Mouse (Mus musculus) hindbrain, embryonic 10.5 days (tissue): ENCODE data around the gene Glg1. TPM values are rescaled to one million over a fixed set of nuclear protein-coding genes. Genes with fewer than 3 reads are reported as not detected.

Source experiments
- DNase-seq: peaks from one replicate; pipeline ENCODE4 v3.0.0-alpha.2; 2017; ENCODE audit warnings: low spot score
- H3K27ac ChIP-seq: fragments of 300-500 bp; sonication (generic); 2 replicates; pipeline ENCODE4 v1.5.1; 2016; ENCODE audit warnings: mild to moderate bottlenecking, moderate library complexity
- H3K27me3 ChIP-seq: fragments of 300-500 bp; sonication (generic); 2 replicates; pipeline ENCODE4 v1.6.1; 2016; ENCODE audit warnings: mild to moderate bottlenecking; ENCODE audit not compliant: poor library complexity, insufficient read depth, severe bottlenecking
- H3K36me3 ChIP-seq: fragments of 300-500 bp; sonication (generic); 2 replicates; pipeline ENCODE4 v1.6.1; 2016; ENCODE audit warnings: mild to moderate bottlenecking, moderate library complexity
- H3K4me1 ChIP-seq: fragments of 300-500 bp; sonication (generic); replicated peaks from 2 replicates; pipeline ENCODE4 v1.6.1; 2016; ENCODE audit warnings: mild to moderate bottlenecking
- H3K4me3 ChIP-seq: fragments of 300-500 bp; sonication (generic); 2 replicates; pipeline ENCODE4 v1.5.1; 2016; ENCODE audit warnings: mild to moderate bottlenecking, moderate library complexity
- H3K9me3 ChIP-seq: fragments of 300-500 bp; sonication (generic); 2 replicates; pipeline ENCODE4 v1.6.1; 2016; ENCODE audit warnings: mild to moderate bottlenecking, moderate library complexity
- WGBS: fragments of 180-500 bp; shearing (Covaris S2); methylation state at CpG from one replicate; pipeline ENCODE4 v1.1.7; 2016; 5-methylcytosine and 5-hydroxymethylcytosine counted together
- polyA plus RNA-seq: library from polyadenylated mRNA; unstranded; fragments of >200 nt; fragmentation: Nextera tagmentation; extraction: Ambion mirVana; gene quantifications from 2 replicates; pipeline ENCODE4 v1.2.1, GENCODE M21; 2016

Gene Glg1
- polyA plus RNA-seq, 1 experiment from 2014 or later: 62.3 TPM

DNA sequence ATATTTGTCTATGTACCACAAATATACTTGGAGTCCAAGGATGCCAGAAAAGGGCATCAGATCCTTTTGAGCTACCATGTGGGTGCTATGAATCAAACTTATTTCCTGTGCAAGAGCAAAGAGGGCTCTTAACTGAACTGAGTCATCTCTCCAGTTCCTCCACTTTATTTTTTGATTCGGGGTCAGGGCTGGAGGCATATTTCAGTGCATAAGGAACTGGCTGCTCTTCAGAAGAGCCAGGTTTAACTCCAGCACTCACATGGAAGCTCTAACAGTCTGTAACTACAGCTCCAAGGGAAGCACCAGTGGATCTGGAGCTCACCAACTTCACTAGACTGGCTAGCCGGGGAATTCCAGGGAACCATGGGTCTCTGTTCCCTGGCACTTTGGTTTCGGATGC lies 21.7 kb downstream of the Glg1 start:
- Histone ChIP-seq H3K9me3 (no peaks in the 10 kb centered on the region), H3K27me3 (no peaks in the 10 kb centered on the region), H3K27ac (no peak overlapping the region), H3K4me1 (no peaks in the 10 kb centered on the region), H3K36me3 (no peaks in the 10 kb centered on the region), H3K4me3 (no peak overlapping the region)
- no peak for DNase-seq
- WGBS: 74% methylated on average over 3 of the region's 3 CpGs

DNA sequence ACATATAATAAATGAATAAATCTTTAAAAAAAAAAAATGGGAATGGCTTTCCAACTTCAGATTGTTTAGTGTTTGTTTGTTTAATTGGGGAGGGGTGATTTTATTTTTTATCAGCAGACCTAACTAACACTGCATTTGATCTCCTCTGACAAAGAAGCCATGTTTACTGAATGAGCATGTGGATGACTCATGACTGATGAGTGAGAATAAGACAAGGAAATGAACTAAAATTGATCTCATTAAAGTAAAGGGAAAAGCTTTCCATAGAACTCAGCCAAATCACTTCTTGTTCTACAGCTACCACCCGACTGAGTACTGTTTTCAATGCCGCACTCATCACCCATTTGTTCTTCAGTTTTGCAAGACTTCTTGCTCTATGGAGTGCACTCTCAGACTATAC lies 25.3 kb downstream of the Glg1 start:
- Histone ChIP-seq H3K4me3 (no peak overlapping the region), H3K36me3 (no peaks in the 10 kb centered on the region), H3K9me3 (no peaks in the 10 kb centered on the region), H3K4me1 (no peaks in the 10 kb centered on the region), H3K27ac (no peak overlapping the region), H3K27me3 (no peaks in the 10 kb centered on the region)
- WGBS: 97% methylated on average over 2 of the region's 2 CpGs
- no peak for DNase-seq

DNA sequence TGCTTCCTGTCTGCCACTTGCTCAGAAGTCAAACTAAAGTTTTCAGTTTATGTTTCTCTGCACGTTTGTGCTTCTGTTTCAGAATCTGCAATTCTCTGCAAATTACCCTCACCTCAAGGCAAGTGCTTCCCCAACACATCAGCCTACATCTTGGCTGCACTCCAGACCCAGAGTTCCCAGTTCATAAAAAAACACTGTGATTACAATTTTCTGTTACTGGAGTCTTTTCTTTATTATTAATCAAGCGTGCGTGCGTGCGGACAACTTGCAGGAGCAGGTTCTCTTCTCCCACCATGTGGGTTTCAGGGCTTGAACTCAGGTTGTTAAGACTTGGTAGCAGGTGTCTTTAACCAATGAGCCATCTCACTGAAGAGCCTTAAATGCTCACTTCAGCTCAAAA lies 34.9 kb downstream of the Glg1 start:
- no peak overlapping the region for H3K27ac ChIP-seq
- DNase-seq: no peak

DNA sequence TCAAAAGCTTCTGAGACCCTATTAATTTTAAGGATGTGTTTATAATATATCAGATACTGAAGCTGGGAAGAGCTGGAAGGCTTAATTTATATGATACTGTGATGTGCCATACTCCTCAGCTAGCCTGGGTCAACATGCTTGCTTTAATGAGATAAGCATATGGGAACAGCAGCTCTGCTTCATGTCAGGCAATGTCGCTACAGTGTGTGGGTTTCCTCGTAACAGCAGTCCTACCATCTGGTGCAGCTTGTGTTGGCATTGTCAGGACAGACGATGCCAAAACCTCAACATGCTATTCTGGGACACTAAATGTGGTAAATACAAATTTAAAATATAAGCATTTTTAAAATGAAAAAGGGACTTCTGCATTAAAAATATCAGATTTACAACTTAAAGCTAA lies 40.9 kb downstream of the Glg1 start:
- 87% methylated on average over 3 of the region's 3 CpGs for WGBS
- no peaks in the 10 kb centered on the region for H3K9me3 ChIP-seq
- no peaks in the 10 kb centered on the region for H3K4me1 ChIP-seq
- H3K36me3 ChIP-seq: no peaks in the 10 kb centered on the region
- DNase-seq: no peak
- H3K4me3 ChIP-seq: no peak overlapping the region
- no peaks in the 10 kb centered on the region for H3K27me3 ChIP-seq
- H3K27ac ChIP-seq: no peak overlapping the region

More for the DNA sequence above, 34.9 kb downstream of the Glg1 start:
- Histone ChIP-seq H3K4me3 (no peak overlapping the region), H3K4me1 (no peaks in the 10 kb centered on the region), H3K36me3 (no peaks in the 10 kb centered on the region), H3K9me3 (no peaks in the 10 kb centered on the region), H3K27me3 (no peaks in the 10 kb centered on the region)
- 91% methylated on average over 5 of the region's 5 CpGs for WGBS

DNA sequence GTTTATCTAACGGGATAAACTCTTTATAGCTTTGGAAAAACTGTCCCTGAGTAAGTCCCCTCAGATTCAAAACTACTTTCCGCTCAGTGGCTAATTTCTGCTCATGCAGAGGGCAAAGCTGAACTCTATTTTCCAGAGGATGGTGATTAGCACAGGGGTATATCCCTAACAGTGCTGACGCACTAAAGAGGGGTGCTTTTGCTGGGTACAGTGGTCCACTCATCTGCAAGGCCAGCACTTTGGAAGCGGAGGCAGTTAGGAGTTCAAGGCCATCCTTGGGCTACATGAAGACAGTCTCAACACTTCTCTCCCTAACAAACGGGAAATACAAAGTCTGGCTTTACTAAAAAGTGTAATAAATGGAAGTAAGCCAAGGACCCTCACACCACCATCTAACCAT lies 45.6 kb downstream of the Glg1 start:
- Histone ChIP-seq H3K36me3 (no peaks in the 10 kb centered on the region), H3K27ac (no peak overlapping the region), H3K4me1 (no peaks in the 10 kb centered on the region), H3K27me3 (no peaks in the 10 kb centered on the region), H3K9me3 (no peaks in the 10 kb centered on the region), H3K4me3 (no peak overlapping the region)
- no peak for DNase-seq
- WGBS: 93% methylated on average over 5 of the region's 5 CpGs

DNA sequence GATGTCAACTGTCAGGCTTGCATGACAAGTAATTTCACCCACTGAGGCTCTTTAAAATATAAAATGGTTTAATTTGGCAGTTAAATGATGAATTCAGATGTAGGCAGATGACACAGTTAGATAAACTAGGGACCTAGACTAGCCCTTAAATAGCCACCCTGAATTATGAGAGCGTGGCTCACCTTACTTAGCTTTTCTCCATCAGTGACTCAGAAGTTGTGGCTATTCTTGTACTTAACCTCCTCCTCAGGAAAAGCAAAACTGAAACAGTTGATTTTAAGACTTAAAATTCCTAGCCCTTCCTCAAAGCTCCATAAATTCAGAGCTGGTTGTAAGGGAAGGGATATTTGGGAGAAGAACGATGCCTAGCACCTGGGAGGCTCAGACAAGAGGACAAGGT lies 47.8 kb downstream of the Glg1 start:
- no peak overlapping the region for H3K4me3 ChIP-seq
- 94% methylated on average over 2 of the region's 2 CpGs for WGBS
- no peaks in the 10 kb centered on the region for H3K36me3 ChIP-seq
- no peaks in the 10 kb centered on the region for H3K27me3 ChIP-seq
- DNase-seq: no peak
- no peaks in the 10 kb centered on the region for H3K4me1 ChIP-seq
- no peaks in the 10 kb centered on the region for H3K9me3 ChIP-seq
- no peak overlapping the region for H3K27ac ChIP-seq

DNA sequence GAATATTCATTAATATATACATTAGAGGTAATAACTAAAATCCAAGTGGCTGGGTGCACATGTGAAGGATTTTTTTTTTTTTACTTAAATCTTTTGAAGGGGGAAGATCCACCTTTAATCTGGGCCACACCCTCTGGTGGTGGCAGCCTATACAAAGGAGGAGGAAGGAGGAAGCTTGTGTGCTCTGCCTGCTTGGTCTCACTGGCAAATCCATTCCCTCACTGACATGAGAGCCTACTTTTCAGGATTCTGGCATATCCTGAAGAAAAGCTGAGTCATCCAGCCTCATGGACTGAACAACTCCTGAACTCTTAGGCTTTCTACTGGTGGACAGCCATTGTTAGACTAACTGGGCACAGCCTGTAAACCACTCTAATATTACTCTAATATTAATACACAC lies 49.1 kb downstream of the Glg1 start:
- H3K36me3 ChIP-seq: no peaks in the 10 kb centered on the region
- H3K27me3 ChIP-seq: no peaks in the 10 kb centered on the region
- H3K9me3 ChIP-seq: no peaks in the 10 kb centered on the region
- no peaks in the 10 kb centered on the region for H3K4me1 ChIP-seq
- H3K4me3 ChIP-seq: no peak overlapping the region
- no peak overlapping the region for H3K27ac ChIP-seq
- DNase-seq: no peak

DNA sequence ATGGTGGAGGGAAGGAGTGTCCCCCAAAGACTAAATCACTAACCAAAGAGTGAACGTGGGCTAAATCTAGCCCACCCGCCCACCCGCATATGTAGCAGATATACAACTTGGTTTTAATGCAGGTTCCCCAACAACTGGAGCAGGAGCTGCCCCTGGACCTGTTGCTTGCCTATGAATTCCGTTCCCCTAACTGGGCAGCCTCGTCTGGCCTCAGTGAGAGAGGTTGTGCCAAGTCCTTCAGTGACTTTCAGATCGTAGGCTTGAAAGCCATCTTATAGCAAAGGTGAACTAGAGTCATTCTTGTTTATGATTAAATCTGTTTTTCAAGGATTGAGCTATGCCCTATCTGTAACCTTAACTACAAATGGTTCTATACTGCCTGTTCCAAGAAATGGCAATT lies 52.7 kb downstream of the Glg1 start:
- Histone ChIP-seq H3K4me3 (no peak overlapping the region), H3K27me3 (no peaks in the 10 kb centered on the region), H3K27ac (no peak overlapping the region), H3K4me1 (no peaks in the 10 kb centered on the region), H3K36me3 (no peaks in the 10 kb centered on the region), H3K9me3 (no peaks in the 10 kb centered on the region)
- 85% methylated on average over 6 of the region's 6 CpGs for WGBS
- DNase-seq: no peak

DNA sequence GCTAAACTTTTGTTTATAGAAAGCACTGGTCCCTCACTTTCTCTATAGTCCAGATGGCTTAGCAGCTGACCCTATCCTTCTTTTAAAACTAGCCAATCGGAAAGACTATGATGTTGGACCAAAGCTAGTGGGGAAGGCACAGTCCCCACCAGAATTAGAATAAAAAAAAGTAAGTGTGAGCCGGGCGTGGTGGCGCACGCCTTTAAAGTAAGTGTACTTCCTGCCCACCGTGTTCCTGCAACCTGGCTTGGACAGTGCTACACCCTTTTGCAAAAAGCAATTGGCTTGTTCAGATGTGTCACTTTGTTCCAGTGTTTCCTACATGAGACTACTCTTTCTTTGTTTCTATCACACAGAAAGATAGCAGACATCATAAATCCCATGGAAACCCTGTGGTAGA lies 54.0 kb downstream of the Glg1 start:
- Histone ChIP-seq H3K27me3 (no peaks in the 10 kb centered on the region), H3K9me3 (no peaks in the 10 kb centered on the region), H3K27ac (no peak overlapping the region), H3K4me1 (no peaks in the 10 kb centered on the region), H3K4me3 (no peak overlapping the region), H3K36me3 (0 out of 2 replicates have a peak, but pooled peaks cover under 1% of the 10 kb centered on the region)
- DNase-seq: no peak
- WGBS: 92% methylated on average over 6 of the region's 6 CpGs

DNA sequence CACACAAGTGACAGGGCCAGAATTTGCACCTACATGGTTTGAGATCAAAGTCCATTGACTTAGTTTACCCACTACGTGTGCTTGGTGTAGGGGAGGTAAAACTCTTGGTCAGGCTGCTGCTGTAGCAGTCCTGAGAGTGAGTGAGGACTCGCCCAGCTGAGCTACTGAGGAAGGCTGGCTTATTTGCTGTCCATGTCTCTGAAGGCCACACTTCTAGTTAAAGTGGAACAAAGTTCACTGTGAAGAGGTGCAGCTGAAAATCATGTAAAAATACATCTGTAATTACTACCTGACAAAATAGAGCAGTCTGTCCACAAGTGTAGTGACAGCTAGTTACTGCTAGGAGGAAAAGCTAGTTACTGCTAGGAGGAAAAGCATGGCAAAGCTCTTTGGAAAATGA lies 55.7 kb downstream of the Glg1 start:
- 88% methylated on average over 2 of the region's 2 CpGs for WGBS

DNA sequence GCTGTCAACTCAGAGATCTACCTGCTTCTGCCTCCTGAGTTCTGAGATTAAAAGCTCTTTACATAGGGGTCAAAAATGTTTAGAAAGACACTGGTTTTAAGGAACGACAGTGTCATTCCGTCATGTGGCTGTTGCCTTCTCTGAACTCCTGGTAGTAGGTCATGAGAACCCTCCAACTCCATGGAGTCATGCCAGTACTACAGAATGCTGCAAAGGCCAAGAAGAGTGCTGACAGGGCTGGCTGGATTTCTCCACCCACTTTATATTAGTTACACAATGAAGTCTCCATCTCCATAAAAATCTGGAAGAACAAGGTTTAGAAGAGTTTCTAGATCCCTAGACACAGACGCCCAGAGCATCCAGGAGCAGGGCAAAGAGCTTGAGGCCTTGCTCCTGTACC lies 61.0 kb downstream of the Glg1 start:
- no peak overlapping the region for H3K4me3 ChIP-seq
- 93% methylated on average over 3 of the region's 3 CpGs for WGBS
- no peaks in the 10 kb centered on the region for H3K9me3 ChIP-seq
- H3K4me1 ChIP-seq: no peaks in the 10 kb centered on the region
- H3K36me3 ChIP-seq: peaks cover 67% of the 10 kb centered on the region
- DNase-seq: no peak
- no peak overlapping the region for H3K27ac ChIP-seq
- no peaks in the 10 kb centered on the region for H3K27me3 ChIP-seq

More for the DNA sequence above, 55.7 kb downstream of the Glg1 start:
- peaks cover 14% of the 10 kb centered on the region for H3K36me3 ChIP-seq
- no peak overlapping the region for H3K4me3 ChIP-seq
- no peaks in the 10 kb centered on the region for H3K4me1 ChIP-seq
- DNase-seq: no peak
- H3K27me3 ChIP-seq: no peaks in the 10 kb centered on the region
- H3K9me3 ChIP-seq: no peaks in the 10 kb centered on the region
- no peak overlapping the region for H3K27ac ChIP-seq

DNA sequence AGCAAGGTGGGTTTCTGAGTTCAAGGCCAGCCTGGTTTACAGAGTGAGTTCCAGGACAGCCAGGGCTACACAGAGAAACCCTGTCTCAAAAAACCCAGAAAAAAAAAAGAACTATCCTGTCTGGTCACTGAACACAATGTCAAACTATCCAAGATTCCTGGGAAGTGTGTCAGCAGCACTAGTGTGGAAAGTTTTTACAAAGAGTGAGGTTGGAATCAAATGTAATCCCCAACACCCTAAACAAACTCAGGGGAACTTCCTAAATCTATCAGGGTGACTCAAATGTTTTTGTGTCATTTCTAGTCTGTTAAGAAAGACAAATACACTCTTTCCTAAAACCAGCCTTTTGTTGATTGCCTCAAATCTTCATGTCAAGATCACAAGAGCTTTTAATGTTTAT lies 62.8 kb downstream of the Glg1 start:
- Histone ChIP-seq H3K4me1 (no peaks in the 10 kb centered on the region), H3K36me3 (peaks cover 85% of the 10 kb centered on the region), H3K9me3 (no peaks in the 10 kb centered on the region), H3K27ac (no peak overlapping the region), H3K4me3 (no peak overlapping the region), H3K27me3 (no peaks in the 10 kb centered on the region)
- DNase-seq: no peak

DNA sequence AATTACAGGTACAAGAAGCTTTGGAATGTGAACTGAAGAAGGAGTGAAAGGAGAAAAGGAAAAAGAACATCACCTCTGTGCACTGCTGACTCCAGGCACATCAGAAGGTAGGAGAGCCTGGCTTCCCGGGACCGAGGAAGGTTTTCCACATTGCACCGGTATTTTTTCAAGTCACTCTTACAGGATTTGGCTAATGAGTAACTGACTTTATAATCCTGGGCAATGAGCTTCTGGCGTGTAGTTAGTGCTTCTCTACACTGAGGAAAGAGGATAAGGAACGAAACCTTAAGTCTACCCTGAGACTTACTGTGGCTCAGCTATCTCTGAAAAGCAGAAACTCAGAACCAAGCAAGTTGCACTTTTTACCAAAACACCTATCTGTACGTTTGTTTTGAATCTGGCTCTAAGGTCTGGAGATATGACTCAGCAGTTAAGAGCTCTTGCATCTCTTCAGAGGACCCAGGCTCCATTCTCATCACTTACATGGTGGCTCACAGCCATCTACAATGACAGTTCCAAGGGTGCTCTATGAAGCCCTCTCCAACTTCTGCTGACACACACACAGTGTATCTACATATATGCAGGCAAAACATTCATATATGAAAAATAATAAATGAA lies 70.3 kb downstream of the Glg1 start:
- 87% methylated on average over 6 of the region's 6 CpGs for WGBS
- peaks cover 90% of the 10 kb centered on the region for H3K36me3 ChIP-seq
- H3K4me1 ChIP-seq: no peaks in the 10 kb centered on the region

DNA sequence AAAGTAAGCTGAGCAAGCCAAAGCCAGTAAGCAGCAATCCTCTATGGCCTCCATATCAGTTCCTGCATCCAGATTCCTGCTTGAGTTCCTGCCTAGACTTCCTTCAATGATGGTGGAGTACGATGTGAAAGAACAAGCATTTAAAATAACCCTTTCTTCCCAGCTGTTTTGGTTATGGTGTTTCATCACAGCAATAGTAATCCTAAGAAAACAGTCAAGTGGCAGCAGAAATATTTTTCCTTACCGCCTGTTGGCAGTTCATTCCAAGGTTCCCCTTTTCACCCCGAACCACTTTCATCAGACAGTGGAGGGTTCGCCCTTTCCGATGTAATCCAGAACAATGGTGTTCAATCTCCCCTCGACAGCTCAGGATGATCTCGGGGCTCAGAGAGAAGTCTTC lies 71.5 kb downstream of the Glg1 start:
- DNase-seq: no peak
- no peaks in the 10 kb centered on the region for H3K27me3 ChIP-seq
- 96% methylated on average over 7 of the region's 7 CpGs for WGBS

More for the DNA sequence above, 70.3 kb downstream of the Glg1 start:
- no peak for DNase-seq
- H3K4me3 ChIP-seq: no peak overlapping the region
- no peaks in the 10 kb centered on the region for H3K27me3 ChIP-seq
- H3K27ac ChIP-seq: no peak overlapping the region
- no peaks in the 10 kb centered on the region for H3K9me3 ChIP-seq

More for the DNA sequence above, 71.5 kb downstream of the Glg1 start:
- H3K36me3 ChIP-seq: peaks cover 90% of the 10 kb centered on the region
- no peaks in the 10 kb centered on the region for H3K4me1 ChIP-seq
- H3K4me3 ChIP-seq: no peak overlapping the region
- H3K9me3 ChIP-seq: no peaks in the 10 kb centered on the region
- no peak overlapping the region for H3K27ac ChIP-seq
